Mouse (Mus musculus): ENCODE results near the gene Sumo1.

The Sumo1 gene

GRCm38 (mm10) chr1:59543911-59544310, 126.7 kb downstream of the Sumo1 start:
- no peak for DNase-seq

GRCm38 (mm10) chr1:59542231-59542630, 128.4 kb downstream of the Sumo1 start:
- DNase-seq, result no peak

GRCm38 (mm10) chr1:59541271-59542020, 129.2 kb downstream of the Sumo1 start:
- DNase-seq, result no peak

GRCm38 (mm10) chr1:59540537-59541148, 130.0 kb downstream of the Sumo1 start:
- DNase-seq, result no peak

GRCm38 (mm10) chr1:59538381-59538780, 132.3 kb downstream of the Sumo1 start:
- DNase-seq, result no peak

Data from right cerebral cortex, postnatal 14 days (tissue).